Mouse (Mus musculus): ENCODE data around the gene Arsa. TPM values are rescaled to one million over a fixed set of nuclear protein-coding genes. Genes with fewer than 3 reads are reported as not detected.

Arsa gene
- polyA plus RNA-seq, 1 experiment from 2014 or later, result 14.2 TPM

DNA sequence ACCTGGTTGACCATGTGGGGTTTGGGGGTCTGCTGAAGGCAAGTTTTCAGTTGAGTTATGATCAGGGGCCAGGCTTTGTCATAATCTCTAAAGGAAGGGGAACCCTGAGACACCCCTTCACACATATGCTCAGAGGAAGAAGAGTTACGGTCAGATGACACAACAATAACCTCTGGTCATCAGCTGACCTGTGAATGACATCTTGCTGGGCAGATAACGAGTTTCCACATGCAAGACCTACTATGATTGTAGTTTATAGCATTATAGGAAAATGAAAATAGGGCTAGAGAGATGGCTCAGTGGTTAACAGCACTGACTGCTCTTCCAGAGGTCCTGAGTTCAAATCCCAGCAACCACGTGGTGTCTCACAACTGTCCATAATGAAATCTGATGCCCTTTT lies 1.4 kb upstream of the Arsa start:
- H3K27me3 ChIP-seq (ENCODE audit: insufficient read depth, poor library complexity, severe bottlenecking), result no peaks in the 10 kb centered on the region; the same call in 1 of the 2 replicates
- no peaks in the 10 kb centered on the region for H3K9me3 ChIP-seq
- 0 out of 2 replicates have a peak, but pooled peaks cover 3% of the 10 kb centered on the region for H3K36me3 ChIP-seq
- no peak overlapping the region for H3K4me3 ChIP-seq
- H3K4me1 ChIP-seq, result peaks cover 36% of the 10 kb centered on the region
- no peak overlapping the region for H3K27ac ChIP-seq
- 85% methylated on average over 3 of the region's 3 CpGs for WGBS
- DNase-seq (ENCODE audit: low spot score), result no peak

DNA sequence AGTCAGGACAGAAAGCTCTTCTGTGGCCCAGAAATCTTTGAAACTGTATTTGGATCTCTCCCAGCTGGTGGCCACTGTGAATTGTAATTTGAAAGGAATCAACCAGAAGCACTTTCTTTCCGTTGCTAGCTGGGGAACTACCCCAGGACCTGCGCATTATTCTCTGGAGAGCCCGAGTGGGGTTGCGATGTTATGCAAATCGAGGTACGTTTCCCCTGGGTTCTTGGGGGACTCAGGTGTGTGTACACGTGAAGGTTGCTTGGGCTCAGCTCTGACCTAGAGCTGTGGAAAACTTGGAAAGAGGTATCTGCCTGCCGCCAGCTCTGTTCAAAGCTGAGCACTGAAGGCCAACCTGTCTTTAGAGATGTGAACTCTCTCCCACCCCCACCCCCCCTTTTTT lies 581 bp upstream of the Arsa start:
- no peaks in the 10 kb centered on the region; the same call in 1 of the 2 replicates for H3K27me3 ChIP-seq (ENCODE audit: insufficient read depth, poor library complexity, severe bottlenecking)
- no peak overlapping the region; the same call in 1 of the 2 replicates for H3K27ac ChIP-seq
- H3K4me1 ChIP-seq, result peaks cover 42% of the 10 kb centered on the region
- H3K4me3 ChIP-seq, result no peak overlapping the region
- DNase-seq (ENCODE audit: low spot score), result no peak
- H3K9me3 ChIP-seq, result no peaks in the 10 kb centered on the region
- 0 out of 2 replicates have a peak, but pooled peaks cover 3% of the 10 kb centered on the region for H3K36me3 ChIP-seq
- WGBS, result 51% methylated on average over 8 of the region's 8 CpGs

DNA sequence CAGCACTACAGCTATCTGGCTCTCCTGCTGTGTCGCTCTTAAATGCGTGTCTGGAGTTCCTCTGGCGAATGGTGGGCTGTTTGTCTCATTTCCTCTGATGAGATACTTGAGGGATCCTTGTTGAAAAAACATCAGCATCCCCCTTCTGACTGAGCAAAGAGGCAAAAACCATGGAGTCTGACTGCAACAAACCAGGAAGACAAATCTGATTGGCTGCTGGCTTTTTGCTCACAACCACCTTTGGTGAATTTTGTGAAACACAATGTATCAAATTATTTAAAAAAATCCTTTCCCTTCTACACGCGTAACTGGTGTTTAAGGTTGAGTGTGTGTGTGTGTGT lies 780 bp downstream of the Arsa start:
- no peak for DNase-seq (ENCODE audit: low spot score)
- WGBS, result 10% methylated on average over 5 of the region's 5 CpGs
- Histone ChIP-seq H3K27ac (peak overlapping the region; percentile 88), H3K9me3 (no peaks in the 10 kb centered on the region), H3K4me3 (peak overlapping the region; percentile 70), H3K36me3 (0 out of 2 replicates have a peak, but pooled peaks cover 3% of the 10 kb centered on the region), H3K4me1 (peaks cover 42% of the 10 kb centered on the region), H3K27me3 (ENCODE audit: insufficient read depth, poor library complexity, severe bottlenecking) (no peaks in the 10 kb centered on the region; the same call in 1 of the 2 replicates)

DNA sequence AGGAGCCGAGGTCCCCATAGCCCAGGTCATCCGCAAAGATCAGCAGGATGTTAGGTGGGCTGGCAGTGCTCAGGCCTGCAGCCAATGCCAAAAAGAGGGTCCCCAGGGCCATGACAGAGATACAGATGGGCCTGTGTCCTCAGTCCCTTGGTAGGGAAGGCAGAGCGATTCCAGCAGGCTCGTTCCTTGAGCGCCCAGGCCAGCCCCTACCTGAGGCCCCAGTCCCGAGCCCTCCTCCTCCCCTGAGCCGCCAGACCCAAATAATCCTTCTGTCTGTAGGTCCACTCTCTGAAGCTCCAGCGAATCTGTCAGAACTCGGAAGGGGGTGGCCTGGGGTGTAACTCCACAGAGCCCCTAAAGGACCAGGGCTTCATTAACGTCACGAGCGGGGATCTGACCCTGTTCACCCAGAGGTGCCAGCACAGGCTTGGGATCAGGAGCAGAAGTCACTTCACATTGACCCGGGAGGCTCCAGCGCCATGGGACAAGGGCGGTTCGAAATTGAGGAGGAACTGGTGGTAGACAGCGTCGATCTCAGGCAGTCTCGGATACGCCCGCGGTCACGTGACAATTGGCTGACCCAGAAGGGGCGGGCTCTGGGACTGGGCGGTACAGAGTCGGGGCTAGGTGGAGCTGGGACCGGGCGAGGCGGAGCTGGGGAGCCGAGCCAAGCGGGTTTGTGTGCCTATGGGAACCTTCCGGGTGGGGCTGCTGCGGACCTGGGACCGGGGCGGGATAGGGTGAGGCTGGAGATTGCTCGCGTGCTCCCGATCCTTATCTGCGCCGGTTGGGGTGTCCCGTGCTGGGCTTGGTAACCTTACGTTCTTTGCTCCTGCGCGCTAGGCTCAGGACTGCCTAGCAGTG lies 1.4 kb downstream of the Arsa start:
- WGBS, result 8% methylated on average over 44 of the region's 44 CpGs
- no peaks in the 10 kb centered on the region; the same call in 1 of the 2 replicates for H3K27me3 ChIP-seq (ENCODE audit: insufficient read depth, poor library complexity, severe bottlenecking)
- peak overlapping the region; percentile 70 for H3K4me3 ChIP-seq
- H3K27ac ChIP-seq, result peak overlapping the region; percentile 88
- 0 out of 2 replicates have a peak, but pooled peaks cover 3% of the 10 kb centered on the region for H3K36me3 ChIP-seq
- H3K9me3 ChIP-seq, result no peaks in the 10 kb centered on the region
- peaks cover 41% of the 10 kb centered on the region for H3K4me1 ChIP-seq
- DNase-seq (ENCODE audit: low spot score), result peak; percentile 97

DNA sequence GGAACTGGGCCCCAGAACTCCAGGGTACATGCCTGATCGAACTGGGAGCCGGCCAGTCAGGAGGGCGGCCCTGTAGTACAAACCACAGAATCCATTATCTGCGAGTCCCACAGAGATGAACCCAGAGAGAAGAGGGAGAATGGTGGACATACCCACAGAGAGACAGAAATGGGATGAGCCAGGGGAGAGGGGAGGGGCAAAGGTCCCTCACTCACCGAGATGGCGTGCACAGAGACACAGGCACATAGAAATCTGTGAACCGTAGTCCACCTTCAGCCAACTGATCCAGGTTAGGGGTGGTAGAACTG lies 2.0 kb downstream of the Arsa start:
- no peak for DNase-seq (ENCODE audit: low spot score)
- WGBS, result 81% methylated on average over 7 of the region's 7 CpGs
- peak overlapping the region; percentile 88; the same call in 1 of the 2 replicates for H3K27ac ChIP-seq
- H3K9me3 ChIP-seq, result no peaks in the 10 kb centered on the region
- H3K36me3 ChIP-seq, result 0 out of 2 replicates have a peak, but pooled peaks cover 3% of the 10 kb centered on the region
- H3K27me3 ChIP-seq (ENCODE audit: insufficient read depth, poor library complexity, severe bottlenecking), result no peaks in the 10 kb centered on the region; the same call in 1 of the 2 replicates
- peaks cover 35% of the 10 kb centered on the region for H3K4me1 ChIP-seq
- peak overlapping the region; percentile 70 for H3K4me3 ChIP-seq

DNA sequence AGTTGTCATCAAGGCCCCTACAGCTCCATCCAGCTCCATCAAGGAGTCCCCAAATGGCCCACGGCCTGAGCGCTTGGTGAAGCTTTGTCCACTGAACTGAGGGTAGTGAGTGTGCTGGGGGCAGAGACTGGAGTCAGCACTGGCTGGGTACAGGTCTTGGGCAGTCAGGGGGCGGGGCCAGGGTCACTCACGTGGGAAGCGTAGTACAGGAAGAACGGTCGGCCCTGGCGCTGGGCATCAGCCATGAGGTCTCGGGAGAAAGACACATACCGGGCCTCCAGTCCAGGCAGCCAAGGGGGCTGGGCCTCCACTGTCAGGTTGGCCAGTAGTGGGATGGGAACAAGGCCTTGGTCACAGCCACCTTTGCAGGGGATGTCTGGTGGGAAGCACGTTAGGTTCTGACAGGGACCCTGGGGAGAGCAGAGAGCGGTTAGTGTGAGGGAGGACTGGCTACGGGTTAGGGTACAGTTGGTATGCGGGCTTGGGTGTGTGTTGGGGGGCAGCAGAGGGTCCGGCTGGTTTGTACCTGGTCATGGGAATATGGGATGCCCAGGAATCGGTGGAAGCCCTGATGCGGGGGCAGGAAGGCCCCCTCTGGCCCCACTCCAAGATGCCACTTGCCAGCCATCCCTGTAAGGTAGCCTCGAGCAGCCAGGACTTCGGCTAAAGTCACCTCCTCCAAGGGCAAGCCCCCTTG lies 2.5 kb downstream of the Arsa start:
- no peak overlapping the region for H3K27ac ChIP-seq
- 0 out of 2 replicates have a peak, but pooled peaks cover 3% of the 10 kb centered on the region for H3K36me3 ChIP-seq
- no peak for DNase-seq (ENCODE audit: low spot score)
- H3K27me3 ChIP-seq (ENCODE audit: insufficient read depth, poor library complexity, severe bottlenecking), result no peaks in the 10 kb centered on the region; the same call in 1 of the 2 replicates
- H3K9me3 ChIP-seq, result no peaks in the 10 kb centered on the region
- peaks cover 33% of the 10 kb centered on the region for H3K4me1 ChIP-seq
- WGBS, result 89% methylated on average over 19 of the region's 19 CpGs
- H3K4me3 ChIP-seq, result peak overlapping the region; percentile 70

DNA sequence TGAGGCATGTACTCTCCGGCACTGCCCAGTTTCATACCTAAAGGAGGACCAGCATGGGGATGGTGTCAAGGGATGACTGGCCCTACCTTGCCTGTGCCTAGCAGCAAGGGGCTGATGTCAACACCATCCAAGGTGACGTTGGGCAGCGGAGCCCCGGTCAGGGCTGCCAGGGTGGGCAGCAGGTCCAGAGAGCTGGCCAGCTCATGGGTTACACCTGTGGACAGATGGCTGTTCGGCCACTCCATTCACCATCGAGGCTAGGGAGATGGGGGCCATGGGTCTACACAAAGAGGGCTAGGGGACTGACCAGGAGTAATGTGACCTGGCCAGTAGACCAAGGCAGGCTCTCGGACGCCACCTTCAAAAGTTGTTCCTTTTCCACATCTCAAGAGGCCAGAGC lies 3.3 kb downstream of the Arsa start:
- 0 out of 2 replicates have a peak, but pooled peaks cover 3% of the 10 kb centered on the region for H3K36me3 ChIP-seq
- no peak overlapping the region for H3K27ac ChIP-seq
- 93% methylated on average over 8 of the region's 8 CpGs for WGBS
- no peaks in the 10 kb centered on the region; the same call in 1 of the 2 replicates for H3K27me3 ChIP-seq (ENCODE audit: insufficient read depth, poor library complexity, severe bottlenecking)
- no peaks in the 10 kb centered on the region for H3K9me3 ChIP-seq
- DNase-seq (ENCODE audit: low spot score), result no peak
- no peak overlapping the region for H3K4me3 ChIP-seq
- H3K4me1 ChIP-seq, result peaks cover 33% of the 10 kb centered on the region

DNA sequence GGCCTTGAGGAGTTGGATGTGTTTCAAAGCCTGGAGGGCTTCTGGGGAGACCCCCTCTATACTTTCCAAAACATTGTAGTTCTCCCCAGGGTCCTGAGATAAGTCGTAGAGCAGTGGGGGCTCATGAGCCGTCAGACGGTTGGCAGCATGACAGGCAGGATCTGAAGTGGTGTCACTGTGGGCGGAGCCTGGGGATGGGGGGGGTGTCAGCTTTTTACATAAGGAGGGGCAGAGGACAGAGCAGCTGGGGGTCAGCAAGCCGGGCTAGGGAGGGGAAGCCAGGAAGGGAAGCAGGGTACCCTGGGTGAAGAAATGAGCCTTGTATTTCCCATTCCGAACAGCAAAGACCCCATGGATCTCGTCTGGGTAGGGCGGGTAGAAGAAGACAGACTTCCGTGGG lies 3.9 kb downstream of the Arsa start:
- H3K27ac ChIP-seq, result no peak overlapping the region
- no peaks in the 10 kb centered on the region; the same call in 1 of the 2 replicates for H3K27me3 ChIP-seq (ENCODE audit: insufficient read depth, poor library complexity, severe bottlenecking)
- no peak for DNase-seq (ENCODE audit: low spot score)
- H3K4me3 ChIP-seq, result no peak overlapping the region
- H3K9me3 ChIP-seq, result no peaks in the 10 kb centered on the region
- 0 out of 2 replicates have a peak, but pooled peaks cover 3% of the 10 kb centered on the region for H3K36me3 ChIP-seq
- peaks cover 32% of the 10 kb centered on the region for H3K4me1 ChIP-seq
- WGBS, result 71% methylated on average over 9 of the region's 9 CpGs

DNA sequence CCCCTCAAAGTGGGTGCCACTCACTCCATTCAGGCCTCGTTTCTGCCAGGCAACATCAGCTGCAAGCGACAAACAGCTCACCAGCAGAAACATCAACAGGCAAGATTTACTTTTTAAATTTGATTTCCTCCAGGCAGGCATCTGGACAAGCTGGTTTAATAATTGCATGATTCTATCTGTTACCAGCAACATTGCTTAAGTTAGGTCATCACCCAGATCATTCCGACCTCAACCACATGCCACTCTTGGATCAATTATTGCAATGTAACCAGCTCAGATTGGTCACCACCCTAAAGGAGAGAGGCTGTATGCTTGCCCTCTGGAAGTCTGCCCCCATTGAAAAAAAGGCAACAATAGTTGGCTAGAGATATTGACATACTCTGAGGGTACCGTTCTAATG lies 5.7 kb downstream of the Arsa start:
- no peak overlapping the region for H3K27ac ChIP-seq
- no peaks in the 10 kb centered on the region for H3K9me3 ChIP-seq
- H3K27me3 ChIP-seq (ENCODE audit: insufficient read depth, poor library complexity, severe bottlenecking), result no peaks in the 10 kb centered on the region
- H3K36me3 ChIP-seq, result 0 out of 2 replicates have a peak, but pooled peaks cover 3% of the 10 kb centered on the region
- H3K4me3 ChIP-seq, result no peak overlapping the region
- no peak for DNase-seq (ENCODE audit: low spot score)
- peaks cover 20% of the 10 kb centered on the region for H3K4me1 ChIP-seq
- WGBS, result 90% methylated on average over 4 of the region's 4 CpGs

DNA sequence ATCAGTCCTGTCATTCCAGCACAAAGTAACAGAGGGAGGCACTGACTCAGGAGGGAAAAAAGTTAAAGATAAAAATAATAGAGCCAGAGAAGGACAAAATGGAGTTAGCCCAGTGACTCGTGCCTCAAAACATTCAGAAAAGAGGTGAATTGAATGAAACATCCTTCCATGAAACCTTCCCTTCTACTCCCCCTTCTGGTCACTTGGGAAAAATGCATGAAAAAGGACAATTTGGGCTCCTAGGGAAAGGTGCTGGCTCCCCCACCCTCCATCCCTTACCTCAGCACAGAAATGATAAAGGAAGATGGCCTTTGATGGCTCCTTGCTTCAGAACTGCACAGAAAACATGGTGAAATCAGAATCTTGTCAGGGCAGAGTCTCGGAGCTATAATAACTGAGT lies 8.6 kb downstream of the Arsa start:
- H3K27me3 ChIP-seq (ENCODE audit: insufficient read depth, poor library complexity, severe bottlenecking), result no peaks in the 10 kb centered on the region
- H3K4me3 ChIP-seq, result no peak overlapping the region
- H3K36me3 ChIP-seq, result no peaks in the 10 kb centered on the region
- no peak for DNase-seq (ENCODE audit: low spot score)
- H3K27ac ChIP-seq, result no peak overlapping the region
- no peaks in the 10 kb centered on the region for H3K9me3 ChIP-seq
- WGBS, result 39% methylated on average over 2 of the region's 2 CpGs
- H3K4me1 ChIP-seq, result 0 out of 2 replicates have a peak, but pooled peaks cover 5% of the 10 kb centered on the region

DNA sequence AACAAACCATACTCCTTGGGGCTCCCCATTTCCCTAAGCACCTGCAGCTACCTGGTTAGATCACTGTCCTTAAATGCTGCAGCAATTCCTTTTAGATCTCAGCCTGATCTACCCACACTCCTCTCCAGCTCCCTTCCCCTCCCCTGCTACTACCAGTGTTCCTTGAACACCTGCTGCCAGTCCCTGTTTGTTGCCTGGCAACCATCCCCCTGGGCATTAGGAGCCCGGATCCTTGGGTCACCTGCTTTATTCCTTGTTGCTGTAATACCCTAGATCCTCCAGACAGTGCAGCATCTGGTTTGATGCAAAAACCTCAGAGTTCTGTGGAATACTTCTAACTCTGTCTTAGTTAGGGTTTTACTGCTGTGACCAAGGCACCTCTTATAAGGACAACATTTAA lies 12.2 kb downstream of the Arsa start:
- peaks cover 18% of the 10 kb centered on the region for H3K27me3 ChIP-seq (ENCODE audit: insufficient read depth, poor library complexity, severe bottlenecking)
- DNase-seq (ENCODE audit: low spot score), result no peak
- H3K4me3 ChIP-seq, result no peak overlapping the region
- no peaks in the 10 kb centered on the region for H3K9me3 ChIP-seq
- no peaks in the 10 kb centered on the region for H3K36me3 ChIP-seq
- WGBS, result 23% methylated on average over 1 of the region's 1 CpGs
- H3K27ac ChIP-seq, result no peak overlapping the region
- H3K4me1 ChIP-seq, result no peaks in the 10 kb centered on the region

DNA sequence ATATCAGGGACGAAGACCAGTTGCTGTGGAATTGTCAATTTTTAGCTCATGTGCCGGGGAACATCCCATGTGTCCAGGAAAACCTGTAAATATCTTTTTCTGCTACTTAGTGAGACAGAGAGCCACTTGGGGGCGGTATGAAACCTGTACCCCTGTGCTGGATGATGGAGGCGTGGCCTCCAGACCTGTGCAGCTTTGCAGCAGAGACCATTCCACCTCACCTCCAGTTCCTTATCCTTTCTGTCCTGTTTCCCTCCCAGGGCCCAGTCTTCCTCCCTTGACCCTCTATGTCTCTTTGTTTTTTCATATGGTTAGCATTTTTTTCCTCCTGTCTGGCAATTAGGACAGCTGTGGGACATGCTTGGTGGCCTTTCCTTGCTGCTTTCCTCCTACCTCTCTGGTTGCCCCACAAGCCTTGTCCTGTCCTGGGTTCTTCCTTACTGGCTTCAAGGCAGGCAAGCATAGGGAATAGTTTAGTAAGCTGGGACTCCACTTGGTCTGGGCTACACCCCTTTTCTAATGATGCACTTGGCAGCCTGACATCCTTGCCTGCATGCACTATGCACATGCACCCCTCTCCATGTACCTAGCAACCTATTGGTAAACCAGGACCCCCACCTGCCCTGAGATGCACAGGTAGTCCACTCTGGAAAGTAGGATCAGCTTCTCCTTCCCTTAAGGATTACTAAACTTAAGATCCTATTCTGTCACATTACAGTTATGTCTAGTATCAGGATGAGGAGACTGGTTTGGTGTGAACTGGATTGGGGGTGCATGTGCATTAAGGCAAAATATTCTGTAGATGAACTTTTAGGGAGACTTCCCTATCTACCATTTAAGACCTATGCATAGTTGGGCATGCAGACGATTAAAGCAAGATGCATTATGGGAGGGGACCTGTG lies 13.6 kb downstream of the Arsa start:
- Histone ChIP-seq H3K4me1 (no peaks in the 10 kb centered on the region), H3K27me3 (ENCODE audit: insufficient read depth, poor library complexity, severe bottlenecking) (peaks cover 29% of the 10 kb centered on the region), H3K9me3 (no peaks in the 10 kb centered on the region), H3K36me3 (no peaks in the 10 kb centered on the region), H3K4me3 (no peak overlapping the region), H3K27ac (no peak overlapping the region)
- WGBS, result 59% methylated on average over 5 of the region's 5 CpGs
- DNase-seq (ENCODE audit: low spot score), result no peak

All from heart, embryonic 10.5 days (tissue).